Mouse (Mus musculus) ES-Bruce4 (cell line): ENCODE results near the gene 2010003K11Rik.

Source experiments
- CTCF ChIP-seq: IDR thresholded peaks from one replicate; pipeline ENCODE4 v1.8.1; 2011; ENCODE audit warnings: low read depth, low read length
- EP300 ChIP-seq: IDR thresholded peaks from 2 replicates; pipeline ENCODE4 v1.6.1; 2011; ENCODE audit warnings: low read depth, low read length; ENCODE audit not compliant: insufficient read depth
- POLR2A ChIP-seq: IDR thresholded peaks from one replicate; pipeline ENCODE4 v1.8.1; 2011; ENCODE audit warnings: low read length; ENCODE audit not compliant: insufficient read depth

DNA sequence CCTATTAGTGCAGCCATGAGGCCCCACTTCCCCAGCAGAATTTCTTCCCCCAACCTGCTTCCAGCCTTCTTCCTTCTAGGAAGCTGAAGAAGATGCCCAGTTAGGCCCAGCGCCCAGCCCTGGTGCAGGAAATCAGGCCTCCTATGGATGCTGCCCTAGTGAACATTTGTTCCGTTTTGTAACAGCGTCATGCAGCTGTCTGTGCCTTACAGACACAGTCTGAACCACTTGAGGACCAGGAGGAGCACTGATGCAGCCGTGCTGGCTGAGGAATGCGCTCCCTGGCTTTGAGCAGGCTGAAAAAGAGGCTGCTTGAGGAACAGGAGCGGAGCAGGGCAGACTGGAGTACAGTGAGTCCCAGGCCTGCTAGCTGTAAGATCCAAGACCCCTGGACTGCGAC lies 3.7 kb downstream of the 2010003K11Rik start:
- no peak for TF ChIP-seq EP300
- no peak for TF ChIP-seq POLR2A
- TF ChIP-seq CTCF, result no peak
